Mouse (Mus musculus): ENCODE data around the gene Defa20. TPM values are rescaled to one million over a fixed set of nuclear protein-coding genes. Genes with fewer than 3 reads are reported as not detected.
"Not testable (repeated sequence)": the region's sequence is repeated elsewhere in the genome, so short reads cannot be mapped to it uniquely, and the experiment has no call there.

Defa20 gene
- not detected for total RNA-seq (2021)
- long read RNA-seq, experiment 1: 0 reads
- long read RNA-seq, experiment 2: 0 reads

DNA sequence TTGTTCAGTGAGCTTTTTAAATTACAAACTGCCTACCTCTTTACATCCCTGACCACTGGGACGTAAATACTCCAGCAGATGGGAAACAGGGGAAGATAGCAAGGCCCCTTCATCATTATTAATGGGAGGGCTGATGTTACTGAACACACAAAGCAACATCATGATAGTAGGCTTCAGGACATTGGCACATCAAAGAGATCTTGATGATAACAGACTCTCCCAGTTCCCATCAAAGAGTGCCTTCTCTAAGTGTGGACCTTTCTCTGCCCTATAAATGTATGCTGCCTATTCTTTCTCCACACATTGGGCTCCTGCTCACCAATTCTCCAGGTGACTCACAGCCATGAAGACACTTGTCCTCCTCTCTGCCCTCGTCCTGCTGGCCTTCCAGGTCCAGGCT is at the start of gene Defa20:
Defa20 (plus strand) TSS at position 301 of the 400 bp plus-strand sequence.
- H3K27ac ChIP-seq; DNase-seq (ENCODE audit: low spot score in 2 of 2); H3K4me3 ChIP-seq: not testable (repeated sequence)

GRCm38 (mm10) chr8:21528732-21529131 is 19.7 kb downstream of the Defa20 start, which contains the start of gene Defa32:
Gene Defa32 (plus strand): TSS chr8:21529032.
- not testable (repeated sequence) for H3K27ac ChIP-seq; H3K4me3 ChIP-seq; DNase-seq (ENCODE audit: low spot score in 2 of 2)

Other genes starting within 250 kb of the Defa20 start
- gene Defa27, start 193.7 kb upstream of the Defa20 start, total RNA-seq (2021): not detected
- gene Defa29, start 182.2 kb upstream of the Defa20 start, total RNA-seq (2021): not detected
- gene Defa2, start 130.7 kb upstream of the Defa20 start, total RNA-seq (2021): not detected
- gene Defa33, start 117.4 kb upstream of the Defa20 start, total RNA-seq (2021): not detected
- not detected for gene Defa36, start 81.8 kb upstream of the Defa20 start, total RNA-seq (2021)
- not detected for gene Gm7849, start 52.7 kb upstream of the Defa20 start, total RNA-seq (2021)
- not detected for gene Defa32, start 19.8 kb downstream of the Defa20 start, total RNA-seq (2021)
- gene Defa37, start 56.1 kb downstream of the Defa20 start, total RNA-seq (2021): not detected
- not detected for gene Defa28, start 73.7 kb downstream of the Defa20 start, total RNA-seq (2021)
- not detected for gene Gm7861, start 85.2 kb downstream of the Defa20 start, total RNA-seq (2021)
- gene Defa26, start 108.9 kb downstream of the Defa20 start, total RNA-seq (2021): not detected
- not detected for gene Defa17, start 146.5 kb downstream of the Defa20 start, total RNA-seq (2021)
- gene Defa34, start 156.5 kb downstream of the Defa20 start, total RNA-seq (2021): not detected
- not detected for gene AY761184, start 194.4 kb downstream of the Defa20 start, total RNA-seq (2021)
- not detected for gene Defa24, start 225.2 kb downstream of the Defa20 start, total RNA-seq (2021)

Data from layer of hippocampus, adult 2 months (tissue).